Comparison of ENCODE assay signal across 12 mouse cellular contexts in genomic region chr1:131417821-131418660, GRCm38 (mm10).
DNase-seq lines count a peak whose midpoint lies in the region; ATAC-seq lines count a peak whose summit lies in the region.
"Had no signal": no experiment of that assay in that cellular context is flagged by ENCODE, and none has a peak within 500 bp of the region (broad histone marks: within the 10 kb centered on the region; RNA-seq: fewer than 3 reads in every experiment).

No protein-coding gene starts in this region.

- DNase-seq in heart, embryonic 10.5 days (ENCODE audit: low spot score) = no peak
- DNase-seq in heart, postnatal 4 days = no peak
- DNase-seq in midbrain, embryonic 10.5 days (ENCODE audit: low spot score) = no peak
- DNase-seq in lung, postnatal 10 days = no peak
- DNase-seq: kidney, postnatal 4 days; lung, embryonic 14.5 days had no signal

- H3K36me3 ChIP-seq in heart, embryonic 10.5 days = no peaks in the 10 kb centered on the region
- H3K36me3 ChIP-seq in midbrain, embryonic 12.5 days = no peaks in the 10 kb centered on the region
- no peaks in the 10 kb centered on the region for H3K36me3 ChIP-seq in midbrain, embryonic 10.5 days
- no peaks in the 10 kb centered on the region for H3K36me3 ChIP-seq in forebrain, embryonic 15.5 days
- no peaks in the 10 kb centered on the region for H3K36me3 ChIP-seq in neural tube, embryonic 15.5 days
- H3K36me3 ChIP-seq: limb, embryonic 12.5 days had no signal

- H3K4me3 ChIP-seq in heart, embryonic 10.5 days = no peak overlapping the region
- no peak overlapping the region for H3K4me3 ChIP-seq in midbrain, embryonic 12.5 days
- no peak overlapping the region for H3K4me3 ChIP-seq in midbrain, embryonic 10.5 days
- H3K4me3 ChIP-seq in forebrain, embryonic 15.5 days = no peak overlapping the region
- H3K4me3 ChIP-seq in neural tube, embryonic 15.5 days (replicated peaks) = no peak overlapping the region
- H3K4me3 ChIP-seq: limb, embryonic 12.5 days had no signal

- 38% methylated on average over 5 of the region's 5 CpGs for WGBS in heart, embryonic 10.5 days
- WGBS in midbrain, embryonic 12.5 days = 66% methylated on average over 5 of the region's 5 CpGs
- WGBS in midbrain, embryonic 10.5 days = 79% methylated on average over 5 of the region's 5 CpGs
- 33% methylated on average over 5 of the region's 5 CpGs for WGBS in forebrain, embryonic 15.5 days
- WGBS in neural tube, embryonic 15.5 days = 51% methylated on average over 5 of the region's 5 CpGs

- no peak overlapping the region for H3K4me2 ChIP-seq in midbrain, embryonic 12.5 days (replicated peaks)
- 0 out of 2 replicates have a peak overlapping the region, but pooled peaks have one; percentile 11 for H3K4me2 ChIP-seq in forebrain, embryonic 15.5 days (replicated peaks)
- no peak overlapping the region for H3K4me2 ChIP-seq in neural tube, embryonic 15.5 days
- H3K4me2 ChIP-seq: limb, embryonic 12.5 days; lung, embryonic 14.5 days had no signal

- H3K9me3 ChIP-seq in heart, embryonic 10.5 days = no peaks in the 10 kb centered on the region
- no peaks in the 10 kb centered on the region for H3K9me3 ChIP-seq in midbrain, embryonic 12.5 days
- no peaks in the 10 kb centered on the region for H3K9me3 ChIP-seq in midbrain, embryonic 10.5 days (replicated peaks)
- H3K9me3 ChIP-seq in forebrain, embryonic 15.5 days = no peaks in the 10 kb centered on the region
- no peaks in the 10 kb centered on the region for H3K9me3 ChIP-seq in neural tube, embryonic 15.5 days (replicated peaks)
- H3K9me3 ChIP-seq: limb, embryonic 12.5 days had no signal

- ATAC-seq in midbrain, embryonic 12.5 days (ENCODE audit: low FRiP score, low read depth) = no peak
- peak; percentile 83 for ATAC-seq in forebrain, embryonic 15.5 days (replicated peaks)
- ATAC-seq in neural tube, embryonic 15.5 days (ENCODE audit: low FRiP score) = no peak
- ATAC-seq: inflammation-experienced regulatory T-cells, adult 6 months had no signal

- H3K27me3 ChIP-seq in heart, embryonic 10.5 days (ENCODE audit: insufficient read depth, poor library complexity, severe bottlenecking) = no peaks in the 10 kb centered on the region
- no peaks in the 10 kb centered on the region for H3K27me3 ChIP-seq in midbrain, embryonic 12.5 days
- no peaks in the 10 kb centered on the region for H3K27me3 ChIP-seq in midbrain, embryonic 10.5 days (ENCODE audit: low read depth, poor library complexity, severe bottlenecking)
- no peaks in the 10 kb centered on the region for H3K27me3 ChIP-seq in forebrain, embryonic 15.5 days
- no peaks in the 10 kb centered on the region for H3K27me3 ChIP-seq in neural tube, embryonic 15.5 days (replicated peaks)
- H3K27me3 ChIP-seq: CH12.LX; limb, embryonic 12.5 days had no signal

- H3K4me1 ChIP-seq in heart, embryonic 10.5 days = peaks cover 58% of the 10 kb centered on the region
- peaks cover 6% of the 10 kb centered on the region; the same call in 1 of the 2 replicates for H3K4me1 ChIP-seq in midbrain, embryonic 12.5 days
- peaks cover 3% of the 10 kb centered on the region; the same call in 1 of the 2 replicates for H3K4me1 ChIP-seq in midbrain, embryonic 10.5 days
- peaks cover 30% of the 10 kb centered on the region for H3K4me1 ChIP-seq in forebrain, embryonic 15.5 days
- H3K4me1 ChIP-seq in neural tube, embryonic 15.5 days = peaks cover 24% of the 10 kb centered on the region
- H3K4me1 ChIP-seq: limb, embryonic 12.5 days had no signal

- no peak overlapping the region for H3K9ac ChIP-seq in midbrain, embryonic 12.5 days (replicated peaks)
- H3K9ac ChIP-seq in forebrain, embryonic 15.5 days (replicated peaks) = peak overlapping the region; percentile 23; the same call in 1 of the 2 replicates
- no peak overlapping the region for H3K9ac ChIP-seq in neural tube, embryonic 15.5 days (replicated peaks)
- H3K9ac ChIP-seq: limb, embryonic 12.5 days; lung, embryonic 14.5 days had no signal

- peak overlapping the region; percentile 57; the same call in 1 of the 2 replicates for H3K27ac ChIP-seq in heart, embryonic 10.5 days
- H3K27ac ChIP-seq in midbrain, embryonic 12.5 days (replicated peaks) = peak overlapping the region; percentile 74
- H3K27ac ChIP-seq in midbrain, embryonic 10.5 days (replicated peaks) = no peak overlapping the region
- H3K27ac ChIP-seq in forebrain, embryonic 15.5 days (replicated peaks) = peak overlapping the region; percentile 85
- peak overlapping the region; percentile 52 for H3K27ac ChIP-seq in neural tube, embryonic 15.5 days (replicated peaks)
- H3K27ac ChIP-seq: limb, embryonic 12.5 days had no signal
